Mouse (Mus musculus) splenic B cell, adult 2 months (primary cell): ENCODE results near the gene Btbd9.
A peak's percentile ranks its signal among the peaks of the same experiment; 100 is the strongest.

Experiments
- DNase-seq: peaks from one replicate; pipeline ENCODE4 v3.0.0-alpha.2; 2011; ENCODE audit warnings: low read depth, low spot score
- H3K27me3 ChIP-seq: 2 replicates; pipeline ENCODE4 v1.6.1; 2012; ENCODE audit warnings: mild to moderate bottlenecking, low read length, moderate library complexity, mixed read lengths; ENCODE audit not compliant: control insufficient read depth, poor library complexity, insufficient read depth, severe bottlenecking
- H3K36me3 ChIP-seq: 2 replicates; pipeline ENCODE4 v1.6.1; 2012; ENCODE audit warnings: mild to moderate bottlenecking, low read length, moderate library complexity, mixed read lengths; ENCODE audit not compliant: control insufficient read depth, poor library complexity, insufficient read depth, severe bottlenecking

The Btbd9 gene

DNA sequence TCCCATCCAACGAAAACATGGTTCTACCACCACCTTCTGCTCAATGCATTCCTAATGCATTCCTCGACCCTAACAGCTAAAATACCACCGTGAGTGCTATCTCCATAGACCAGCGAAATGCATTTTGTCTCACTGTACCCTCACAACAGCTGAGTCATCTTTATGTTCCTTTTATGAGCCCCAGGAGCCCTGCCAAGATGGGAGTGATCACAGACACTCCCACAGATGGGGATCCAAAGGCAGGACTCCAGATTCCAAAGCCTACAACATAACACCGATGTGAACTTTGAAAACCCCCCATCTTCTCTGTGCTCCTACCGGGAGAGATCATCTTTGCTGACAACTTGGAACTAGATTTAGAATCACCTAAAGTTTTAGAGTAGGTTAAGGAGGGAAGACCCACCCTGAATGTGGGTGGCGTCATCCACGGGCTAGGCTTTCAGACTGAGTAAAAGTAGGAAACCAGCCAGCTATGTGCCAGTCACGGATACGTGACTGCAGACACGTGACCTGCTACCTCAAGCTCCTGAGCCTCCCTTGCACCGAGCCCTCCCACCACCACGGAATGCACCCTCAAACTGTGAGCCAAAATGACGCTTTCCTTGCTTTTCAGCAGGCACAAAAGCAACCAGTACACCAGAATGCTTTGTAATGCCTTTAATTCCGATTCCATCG is 33.2 kb upstream of the Btbd9 start:
- no peaks in the 10 kb centered on the region for H3K27me3 ChIP-seq
- DNase-seq = no peak
- no peaks in the 10 kb centered on the region for H3K36me3 ChIP-seq

DNA sequence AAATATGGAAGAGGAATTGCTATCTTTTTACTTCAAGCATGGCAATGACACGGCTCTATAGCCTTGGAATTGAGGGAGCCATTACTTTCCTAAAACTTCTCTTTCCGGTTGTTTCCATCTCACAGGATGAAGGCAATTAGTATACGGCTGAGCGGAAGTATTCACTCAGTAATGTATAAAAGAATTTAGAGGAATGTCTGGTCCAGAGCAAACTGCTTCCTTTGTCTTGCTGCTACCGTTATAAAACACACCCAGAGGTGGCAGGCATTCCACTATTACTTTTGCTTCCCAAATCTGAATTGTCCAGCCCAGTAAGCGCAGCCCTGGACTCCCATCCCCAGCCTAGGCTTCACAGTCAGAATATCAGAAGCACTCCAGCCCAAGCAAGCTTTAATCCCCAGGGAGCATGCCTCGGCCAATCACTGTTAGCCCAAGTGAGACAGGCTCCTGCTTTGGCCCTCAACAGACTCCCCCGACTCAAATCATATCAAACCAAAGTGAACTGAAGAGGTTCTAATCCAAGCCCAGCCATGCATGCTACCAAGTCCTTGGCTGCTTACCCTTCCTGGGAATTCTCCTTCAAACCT is 31.7 kb upstream of the Btbd9 start:
- Histone ChIP-seq H3K36me3 (no peaks in the 10 kb centered on the region; the same call in 1 of the 2 replicates), H3K27me3 (no peaks in the 10 kb centered on the region)
- DNase-seq = no peak

DNA sequence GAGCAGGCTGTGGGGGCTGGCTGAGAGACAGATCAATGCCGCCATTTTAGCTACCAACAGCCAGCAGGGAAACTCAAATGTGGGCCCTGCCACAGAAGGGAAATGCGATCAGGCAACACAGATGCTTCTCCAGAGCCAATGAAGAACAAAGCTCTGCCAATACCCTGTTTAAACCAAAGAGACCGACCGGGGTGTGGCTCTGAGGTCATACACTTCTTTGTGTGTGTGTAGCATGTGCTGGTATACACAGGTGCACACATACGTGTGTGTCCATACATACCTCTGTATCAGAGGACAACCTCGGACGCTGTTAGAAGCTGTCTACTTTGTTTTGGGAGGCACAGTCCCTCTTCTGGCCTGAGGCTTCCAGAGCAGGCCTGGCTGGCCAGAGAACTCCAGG is 31.0 kb upstream of the Btbd9 start:
- Histone ChIP-seq H3K36me3 (no peaks in the 10 kb centered on the region; the same call in 1 of the 2 replicates), H3K27me3 (no peaks in the 10 kb centered on the region)
- DNase-seq = no peak

DNA sequence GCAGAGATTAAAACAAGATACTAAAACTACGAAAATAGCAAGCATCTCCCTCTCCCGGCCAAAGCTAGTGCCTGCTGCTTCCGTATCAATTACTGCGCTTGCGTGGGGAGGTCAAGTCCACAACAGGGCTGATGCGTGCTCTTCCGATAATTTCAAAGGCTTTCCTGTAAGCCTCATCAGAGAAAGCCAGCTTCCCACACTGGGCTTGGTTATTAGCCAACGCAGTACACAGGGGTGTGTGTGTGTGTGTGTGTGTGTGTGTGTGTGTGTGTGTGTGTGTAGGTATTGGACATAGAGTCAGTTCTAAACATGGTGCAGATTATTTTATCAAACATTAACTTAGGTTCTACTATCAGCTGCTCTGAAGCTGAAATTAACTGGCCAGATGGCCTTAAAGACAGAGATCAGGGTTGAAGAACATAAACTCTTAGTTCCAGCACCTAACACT is 30.4 kb upstream of the Btbd9 start:
- no peak for DNase-seq
- Histone ChIP-seq H3K36me3 (peaks cover 2% of the 10 kb centered on the region; the same call in 1 of the 2 replicates), H3K27me3 (no peaks in the 10 kb centered on the region)

DNA sequence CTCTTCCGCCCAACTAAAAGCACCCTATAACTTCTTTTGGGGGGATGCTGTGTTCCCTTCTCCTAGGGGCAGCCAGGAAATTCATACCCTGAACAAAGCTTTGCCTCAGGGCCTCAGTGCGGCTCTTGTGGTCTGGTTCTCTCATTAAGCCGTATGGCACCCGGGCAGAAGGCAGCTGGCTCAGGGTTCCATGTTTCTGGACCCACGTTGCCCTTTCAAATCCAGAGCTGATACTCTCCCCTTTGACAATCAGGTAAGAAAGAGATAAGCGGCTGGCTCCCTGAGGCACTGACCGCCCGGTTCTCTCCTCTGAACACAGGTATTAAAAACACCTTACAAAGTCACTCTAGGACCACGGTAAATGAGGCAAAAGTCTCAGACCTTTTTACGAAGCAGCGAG is 29.9 kb upstream of the Btbd9 start:
- H3K27me3 ChIP-seq = no peaks in the 10 kb centered on the region
- DNase-seq = no peak
- peaks cover 2% of the 10 kb centered on the region; the same call in 1 of the 2 replicates for H3K36me3 ChIP-seq

DNA sequence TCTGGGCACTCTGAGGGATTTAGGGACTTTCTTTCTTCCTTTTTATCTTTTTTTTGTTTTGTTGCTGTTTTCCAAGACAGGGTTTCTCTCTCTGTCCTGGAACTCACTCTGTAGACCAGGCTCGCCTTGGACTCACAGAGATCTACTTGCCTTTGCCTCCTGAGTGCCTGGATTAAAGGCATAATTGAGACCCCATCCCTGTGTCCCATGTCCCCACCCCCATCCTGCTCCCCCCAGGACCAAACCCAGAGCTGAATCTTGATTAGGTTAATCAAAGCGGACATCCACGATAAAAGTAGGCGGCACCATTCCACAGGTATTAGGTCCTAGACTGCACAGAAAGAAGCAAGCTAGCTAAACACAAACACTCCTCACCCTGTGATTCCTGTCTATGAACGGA is 28.7 kb upstream of the Btbd9 start:
- no peak for DNase-seq
- H3K36me3 ChIP-seq = peaks cover 2% of the 10 kb centered on the region; the same call in 1 of the 2 replicates
- no peaks in the 10 kb centered on the region for H3K27me3 ChIP-seq

DNA sequence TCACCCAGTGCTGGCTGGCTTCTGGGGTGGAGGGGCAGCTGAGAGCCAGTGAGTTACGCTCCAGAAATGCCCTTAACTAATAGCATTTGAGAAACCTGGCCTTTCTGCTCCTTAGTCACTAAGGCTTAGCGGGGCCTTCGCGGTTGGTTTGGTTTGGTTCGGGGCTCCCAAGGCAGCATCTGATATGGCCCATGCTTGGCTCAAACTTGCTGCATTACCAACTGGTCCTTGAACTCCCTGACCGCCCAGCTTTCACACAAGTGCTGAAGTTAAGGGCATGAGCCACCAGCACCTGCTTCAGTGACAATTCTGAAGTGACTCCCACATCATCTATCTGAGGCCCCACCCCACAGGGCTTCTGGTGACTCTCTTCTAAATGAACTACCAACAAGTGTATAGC is 28.0 kb upstream of the Btbd9 start:
- no peak for DNase-seq
- H3K27me3 ChIP-seq = no peaks in the 10 kb centered on the region
- H3K36me3 ChIP-seq = peaks cover 2% of the 10 kb centered on the region; the same call in 1 of the 2 replicates

DNA sequence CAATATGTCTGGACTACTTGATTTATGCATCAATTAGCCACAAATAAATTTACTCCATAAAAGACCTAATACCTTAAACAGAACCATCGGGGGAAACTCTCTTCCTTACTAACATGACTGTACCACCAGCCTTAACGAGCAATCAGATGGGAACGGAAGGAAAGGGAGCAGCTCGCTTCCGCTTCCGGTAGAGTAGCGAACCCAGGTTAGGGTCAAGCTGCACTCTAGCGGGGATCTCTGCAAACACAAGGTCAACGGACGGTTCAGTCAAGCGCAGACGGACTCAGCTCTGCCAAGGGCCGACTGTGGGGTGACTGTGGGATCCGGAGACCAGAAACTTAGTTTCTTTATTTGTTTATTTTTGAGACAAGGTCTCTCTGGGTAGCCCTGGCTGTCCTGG is 25.9 kb upstream of the Btbd9 start:
- H3K27me3 ChIP-seq = no peaks in the 10 kb centered on the region
- DNase-seq = no peak
- peaks cover 4% of the 10 kb centered on the region; the same call in 1 of the 2 replicates for H3K36me3 ChIP-seq

DNA sequence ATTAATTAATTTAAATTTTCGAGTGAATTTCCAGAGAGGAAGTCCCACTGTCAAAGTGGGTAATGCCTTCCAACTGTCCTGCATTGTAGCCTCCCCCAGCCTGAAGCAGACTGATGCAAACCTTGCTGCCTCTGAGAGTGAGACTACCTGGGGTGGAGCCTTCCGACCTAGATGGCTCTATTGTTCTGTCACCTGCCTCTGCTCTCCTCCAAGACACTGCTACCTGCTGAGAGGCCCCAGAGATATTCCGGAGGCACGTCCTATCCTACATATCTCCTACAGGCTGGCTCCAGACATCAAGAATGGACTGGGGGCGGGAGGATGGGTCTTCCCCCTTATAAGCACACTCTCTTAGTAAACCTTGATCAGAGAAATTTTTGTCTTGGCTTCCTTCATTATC is 22.0 kb upstream of the Btbd9 start:
- peaks cover 14% of the 10 kb centered on the region for H3K36me3 ChIP-seq
- no peak for DNase-seq
- no peaks in the 10 kb centered on the region for H3K27me3 ChIP-seq

DNA sequence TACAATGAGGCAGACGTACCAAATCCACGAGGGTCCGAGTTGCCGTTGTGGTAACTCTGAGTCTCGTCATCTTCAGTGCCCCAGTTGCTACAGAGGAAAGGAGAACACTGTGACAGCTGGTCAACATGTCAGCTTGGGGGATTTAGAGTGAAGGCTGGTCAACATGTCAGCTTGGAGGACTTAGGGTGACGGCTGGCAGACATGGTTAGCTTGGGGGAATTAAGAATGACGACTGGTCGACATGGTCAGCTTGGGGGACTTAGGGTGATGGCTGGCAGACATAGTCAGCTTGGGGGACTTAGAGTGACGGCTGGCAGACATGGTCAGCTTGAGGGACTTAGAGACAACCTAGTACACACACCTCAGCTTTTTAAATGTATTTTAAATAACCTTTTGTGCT is 21.5 kb upstream of the Btbd9 start:
- peaks cover 14% of the 10 kb centered on the region for H3K36me3 ChIP-seq

DNA sequence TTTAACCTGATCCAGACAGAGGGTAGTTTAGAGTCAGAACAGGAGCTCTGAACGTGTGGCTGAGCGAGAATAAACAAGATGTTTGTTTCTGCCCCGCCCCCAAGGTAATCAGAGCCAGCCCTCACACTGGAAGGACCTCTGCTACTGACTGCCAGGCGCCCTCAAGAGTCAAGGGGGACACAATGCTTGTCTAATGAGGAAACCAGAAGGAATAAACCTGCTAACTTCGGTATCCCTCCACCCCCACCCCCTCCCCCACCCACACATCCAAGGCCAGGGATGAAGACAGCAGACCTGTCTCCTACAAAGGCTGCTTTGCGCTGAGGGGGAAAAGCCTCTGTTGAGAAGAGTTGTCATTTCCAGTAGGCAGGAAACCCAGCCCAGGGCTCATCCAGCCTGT is 18.6 kb upstream of the Btbd9 start:
- Histone ChIP-seq H3K36me3 (peaks cover 12% of the 10 kb centered on the region), H3K27me3 (no peaks in the 10 kb centered on the region)
- DNase-seq = no peak

More for the DNA sequence above, 21.5 kb upstream of the Btbd9 start:
- DNase-seq = no peak
- no peaks in the 10 kb centered on the region for H3K27me3 ChIP-seq

DNA sequence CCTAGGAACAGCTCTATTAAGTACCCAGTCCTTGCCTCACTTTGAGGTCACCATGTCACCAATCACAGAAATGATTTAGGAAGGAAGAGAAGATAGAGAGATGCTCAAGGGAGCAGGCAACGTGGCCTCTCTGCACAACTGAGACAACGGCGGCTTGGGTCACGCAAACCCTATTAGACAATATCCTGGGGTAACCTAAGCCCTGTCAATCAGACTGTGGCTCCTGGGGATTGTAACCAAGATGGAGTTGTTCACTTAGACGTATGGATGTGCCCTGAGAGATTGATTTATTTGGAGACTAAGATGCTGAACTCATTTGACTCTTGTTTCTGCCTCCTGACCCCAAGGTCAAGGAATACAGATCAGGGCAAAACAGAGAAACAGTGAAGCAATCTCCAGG is 18.1 kb upstream of the Btbd9 start:
- DNase-seq = no peak
- peaks cover 12% of the 10 kb centered on the region for H3K36me3 ChIP-seq

DNA sequence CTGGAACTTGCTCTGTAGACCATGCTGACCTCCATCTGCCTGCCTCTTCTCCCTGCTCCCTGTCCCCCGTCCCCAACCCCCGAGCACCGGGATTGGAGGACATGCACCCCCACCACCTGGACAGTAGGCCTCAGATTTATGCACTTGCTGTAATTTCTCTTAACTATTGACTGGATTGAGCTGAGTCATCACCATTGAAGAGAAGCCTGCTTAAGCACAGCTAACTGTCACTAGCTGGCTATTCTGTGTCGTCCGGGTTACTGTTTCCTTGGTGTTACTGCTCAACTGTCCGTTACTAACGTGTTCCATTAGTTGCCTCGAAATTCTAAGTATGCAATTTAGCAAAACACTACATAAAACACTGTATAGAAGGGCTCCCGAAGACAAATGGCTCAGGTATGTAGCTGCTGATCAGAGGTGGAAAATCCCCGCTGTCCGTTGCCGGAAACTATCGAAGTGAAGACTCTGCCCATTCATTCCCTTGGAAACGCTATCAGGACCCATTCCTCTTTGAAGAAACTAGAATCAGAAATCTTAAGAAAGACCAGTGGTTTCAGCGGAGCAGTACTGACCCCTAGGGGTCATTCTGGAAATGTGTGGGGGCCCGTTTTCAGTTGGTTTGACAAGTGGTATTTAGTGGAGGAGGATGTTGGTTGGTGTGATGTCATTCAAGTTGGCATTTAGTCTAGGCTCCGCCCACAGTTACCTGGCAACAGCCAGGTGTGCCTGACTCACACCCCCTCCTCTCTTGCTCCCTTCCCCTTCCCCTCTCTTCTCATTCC is 14.3 kb upstream of the Btbd9 start:
- peak; percentile 77 for DNase-seq
- Histone ChIP-seq H3K36me3 (peaks cover 1% of the 10 kb centered on the region; the same call in 1 of the 2 replicates), H3K27me3 (no peaks in the 10 kb centered on the region)

More for the DNA sequence above, 18.1 kb upstream of the Btbd9 start:
- H3K27me3 ChIP-seq = no peaks in the 10 kb centered on the region

DNA sequence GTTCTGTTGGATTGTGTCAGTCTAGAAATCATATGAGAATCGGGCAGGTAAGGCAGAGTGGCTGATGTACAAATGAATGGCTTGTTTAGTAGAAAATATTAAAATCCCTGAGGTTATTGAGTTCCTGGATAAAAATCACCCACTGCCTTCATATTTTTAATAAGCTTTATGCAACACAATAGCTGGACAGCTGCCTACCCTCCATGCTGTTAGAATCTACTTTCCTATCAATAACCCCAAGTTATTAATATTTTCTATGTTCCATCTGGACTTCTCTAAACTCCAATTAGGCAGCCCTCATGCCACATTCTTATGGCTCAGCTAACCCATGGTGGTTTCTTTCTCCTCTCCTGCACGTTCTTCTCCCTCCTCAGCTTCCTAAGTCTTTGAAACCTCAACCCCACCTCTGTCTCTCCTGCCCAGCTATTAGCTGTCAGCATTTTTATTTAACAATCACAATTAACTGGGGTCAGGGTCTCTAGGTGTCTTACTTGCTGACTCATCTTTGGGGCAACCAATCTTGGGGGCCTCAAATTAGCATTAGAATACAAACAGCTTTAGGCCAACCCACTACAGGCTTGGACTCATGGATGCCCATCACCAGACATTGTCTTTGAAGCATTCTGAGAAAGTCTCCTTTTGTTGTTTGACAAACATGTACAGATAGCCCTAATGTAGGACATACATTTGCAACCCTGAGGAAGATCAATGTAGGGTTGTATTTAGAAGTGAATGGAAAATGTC is 7.1 kb upstream of the Btbd9 start:
- Histone ChIP-seq H3K27me3 (no peaks in the 10 kb centered on the region), H3K36me3 (no peaks in the 10 kb centered on the region)
- DNase-seq = no peak
